Mouse (Mus musculus) spleen, adult 2 months (tissue): ENCODE measurements around the gene Nhsl2. TPM values are rescaled to one million over a fixed set of nuclear protein-coding genes. Genes with fewer than 3 reads are reported as not detected.

Source experiments
- DNase-seq, 2 experiments: peaks; one replicate each; pipeline versions ENCODE4 v3.0.0 to v3.0.0-alpha.2; 2012 to 2021; ENCODE audit warnings: low spot score in 2 of 2, low read depth in 1 of 2
- H3K27ac ChIP-seq: fragments of 200-500 bp; 2 replicates; pipeline ENCODE4 v1.5.1; 2012; ENCODE audit warnings: low read length, inconsistent platforms; ENCODE audit not compliant: insufficient read depth
- H3K27me3 ChIP-seq: fragments of 200-500 bp; 2 replicates; pipeline ENCODE4 v1.6.1; 2012; ENCODE audit warnings: mild to moderate bottlenecking, moderate library complexity, low read length, inconsistent platforms; ENCODE audit not compliant: control insufficient read depth, insufficient read depth
- H3K36me3 ChIP-seq: fragments of 200-500 bp; 2 replicates; pipeline ENCODE4 v1.6.1; 2012; ENCODE audit warnings: mild to moderate bottlenecking, low read length, inconsistent platforms; ENCODE audit not compliant: control insufficient read depth, insufficient read depth
- H3K4me1 ChIP-seq: fragments of 200-500 bp; 2 replicates; pipeline ENCODE4 v1.6.1; 2011; ENCODE audit warnings: inconsistent platforms; ENCODE audit not compliant: control insufficient read depth, insufficient read depth, insufficient read length
- H3K4me3 ChIP-seq: fragments of 200-500 bp; 2 replicates; pipeline ENCODE4 v1.5.1; 2011; ENCODE audit warnings: mild to moderate bottlenecking, inconsistent platforms; ENCODE audit not compliant: insufficient read depth, insufficient read length; ENCODE audit errors: extremely low read depth
- CTCF ChIP-seq: fragments of 200-500 bp; IDR thresholded peaks from 2 replicates; pipeline ENCODE4 v1.5.1; 2011; ENCODE audit warnings: mild to moderate bottlenecking, inconsistent platforms; ENCODE audit not compliant: insufficient read depth, insufficient read length, insufficient replicate concordance; ENCODE audit errors: extremely low read depth
- POLR2A ChIP-seq: fragments of 200-500 bp; IDR thresholded peaks from 2 replicates; pipeline ENCODE4 v1.6.1; 2011; ENCODE audit warnings: low read depth, low read length, inconsistent platforms
- WGBS: fragments of 180-500 bp; shearing (Covaris S2); methylation state at CpG from one replicate; pipeline ENCODE4 v1.1.7; 2018; 5-methylcytosine and 5-hydroxymethylcytosine counted together
- polyA plus RNA-seq: library from polyadenylated mRNA; depleted of rRNA; stranded (reverse); fragments of >200 nt; gene quantifications from 2 replicates; pipeline ENCODE4 v1.2.3, GENCODE M21; 2012

Gene Nhsl2
- polyA plus RNA-seq, 1 experiment = 1.2 TPM

DNA sequence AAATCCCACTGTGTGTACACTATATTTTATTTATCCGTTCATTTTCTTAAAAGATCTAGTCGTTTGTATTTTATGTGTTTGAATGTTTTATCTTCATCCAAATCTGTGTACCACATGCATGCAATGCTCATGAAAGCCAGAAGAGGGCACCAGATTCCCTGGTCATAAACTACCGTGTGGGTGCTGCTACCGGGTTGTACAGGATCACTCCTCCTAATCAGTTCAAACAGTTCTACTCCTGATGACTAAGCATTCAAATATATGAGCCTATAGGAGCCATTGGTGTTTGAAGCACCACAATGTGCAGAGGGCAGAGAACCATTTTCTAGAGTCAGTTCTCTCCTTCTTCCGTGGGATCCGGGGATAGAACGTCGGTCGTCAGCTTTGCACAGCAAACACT, 210.3 kb downstream of the Nhsl2 start:
- TF ChIP-seq POLR2A = no peak
- TF ChIP-seq CTCF = peak; percentile 12; the same call in 1 of the 2 replicates
- DNase-seq = peak in 1 of 2 experiments; percentile 37
- Histone ChIP-seq H3K27ac (no peak overlapping the region), H3K4me3 (no peak overlapping the region), H3K36me3 (no peaks in the 10 kb centered on the region), H3K4me1 (peaks cover 3% of the 10 kb centered on the region; the same call in 1 of the 2 replicates), H3K27me3 (no peaks in the 10 kb centered on the region)
- 57% methylated on average over 9 of the region's 9 CpGs for WGBS

DNA sequence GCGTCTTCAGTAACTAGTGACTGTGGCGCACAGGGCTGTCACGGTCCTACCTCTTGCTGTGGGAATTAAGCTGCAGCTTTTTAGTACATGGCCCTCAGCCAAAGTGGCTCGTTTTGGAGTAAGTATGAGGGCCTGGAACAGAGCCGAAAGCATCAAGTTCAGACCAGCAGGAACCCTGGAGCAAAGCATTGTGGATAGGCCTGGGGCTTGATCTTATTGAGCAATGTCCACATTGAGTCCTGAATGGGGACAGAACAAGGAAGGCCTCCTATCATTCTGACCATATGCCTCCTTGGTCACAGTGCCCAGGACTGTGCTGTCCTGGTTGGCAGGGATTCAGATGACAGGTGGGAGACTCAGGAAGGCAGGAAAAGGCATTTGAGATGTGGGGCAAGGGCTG, 211.1 kb downstream of the Nhsl2 start:
- no peak for DNase-seq
- no peaks in the 10 kb centered on the region for H3K36me3 ChIP-seq
- WGBS = 82% methylated on average over 5 of the region's 5 CpGs
- H3K27me3 ChIP-seq = no peaks in the 10 kb centered on the region
- H3K4me1 ChIP-seq = peaks cover 6% of the 10 kb centered on the region
- peak overlapping the region; percentile 29 for H3K27ac ChIP-seq
- TF ChIP-seq CTCF = no peak
- TF ChIP-seq POLR2A = no peak
- H3K4me3 ChIP-seq = no peak overlapping the region

DNA sequence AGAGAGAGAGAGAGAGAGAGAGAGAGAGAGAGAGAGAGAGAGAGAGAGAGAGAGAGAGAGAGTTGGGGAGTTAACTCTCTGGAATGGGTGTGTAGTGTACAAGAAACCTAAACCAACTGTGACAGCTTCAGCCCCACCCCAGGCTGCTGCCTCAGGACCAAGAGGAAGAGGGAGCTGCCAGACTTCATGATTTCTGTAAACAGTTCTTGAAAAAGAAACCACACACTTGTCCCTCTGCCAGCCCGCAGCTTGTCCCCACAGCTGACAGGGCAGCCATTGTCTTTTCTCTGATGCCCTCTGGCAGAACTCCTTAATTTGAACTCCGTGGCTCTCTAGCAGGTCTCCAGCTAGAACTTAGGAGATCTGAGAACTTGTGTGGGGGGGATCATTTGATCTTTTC, 211.7 kb downstream of the Nhsl2 start:
- Histone ChIP-seq H3K27me3 (no peaks in the 10 kb centered on the region), H3K4me1 (peaks cover 8% of the 10 kb centered on the region), H3K4me3 (no peak overlapping the region), H3K36me3 (no peaks in the 10 kb centered on the region), H3K27ac (no peak overlapping the region)
- TF ChIP-seq POLR2A (no peak), CTCF (no peak)
- WGBS = 18% methylated on average over 2 of the region's 2 CpGs
- DNase-seq = no peak

DNA sequence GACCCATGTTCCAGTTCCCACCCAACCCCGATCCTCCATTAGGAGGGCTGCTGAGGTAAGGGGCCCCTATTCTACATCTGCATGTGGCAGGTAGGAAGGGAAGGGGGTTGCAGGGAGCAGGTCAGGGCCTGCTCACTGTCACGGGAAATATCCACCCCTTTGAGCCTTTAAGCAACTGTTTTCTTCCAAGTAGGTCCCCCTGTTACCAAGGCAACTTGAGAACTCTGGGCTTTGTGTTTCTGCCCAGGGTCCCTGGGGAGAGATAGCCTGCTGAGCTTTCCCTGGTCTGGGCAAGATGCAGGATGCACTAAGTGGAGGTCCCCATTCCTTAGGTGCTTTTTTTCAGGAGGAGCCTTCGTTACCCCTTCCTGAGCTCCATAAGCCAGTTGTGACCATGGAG, 214.9 kb downstream of the Nhsl2 start:
- no peak overlapping the region for H3K27ac ChIP-seq
- WGBS = 89% methylated on average over 3 of the region's 3 CpGs
- no peaks in the 10 kb centered on the region for H3K36me3 ChIP-seq
- H3K4me1 ChIP-seq = peaks cover 8% of the 10 kb centered on the region
- no peak overlapping the region for H3K4me3 ChIP-seq
- no peaks in the 10 kb centered on the region for H3K27me3 ChIP-seq
- TF ChIP-seq CTCF (no peak), POLR2A (no peak)
- DNase-seq = no peak

DNA sequence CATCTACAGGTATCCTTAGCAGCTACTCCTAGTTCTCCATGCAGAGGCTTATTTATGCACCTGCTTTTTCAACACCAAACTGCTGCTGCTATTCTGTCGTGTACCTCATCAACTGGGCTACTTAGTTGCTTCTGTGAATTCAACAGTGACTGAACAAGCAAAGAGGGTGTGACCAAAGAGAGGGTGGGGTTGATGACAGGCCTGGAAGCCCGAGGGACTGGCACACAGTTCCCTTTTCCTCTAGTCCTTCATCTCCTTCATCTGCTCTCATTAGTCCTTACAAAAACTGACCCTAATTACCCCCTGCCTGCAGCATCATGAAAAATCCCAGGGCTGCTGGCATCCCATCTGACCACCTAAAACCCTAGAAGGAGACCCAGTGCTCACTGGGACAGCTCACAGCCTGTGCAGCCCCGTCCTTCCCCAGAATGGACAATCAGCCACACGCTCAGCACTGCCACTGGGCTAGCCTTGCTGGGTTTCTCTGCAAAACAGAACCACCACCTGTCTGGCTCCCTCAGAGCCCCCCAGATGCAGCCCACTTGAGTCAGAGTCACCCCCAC, 216.1 kb downstream of the Nhsl2 start:
- 55% methylated on average over 4 of the region's 4 CpGs for WGBS
- no peaks in the 10 kb centered on the region for H3K27me3 ChIP-seq
- H3K4me3 ChIP-seq = no peak overlapping the region
- TF ChIP-seq POLR2A (no peak), CTCF (no peak)
- no peak for DNase-seq
- no peaks in the 10 kb centered on the region for H3K36me3 ChIP-seq
- peak overlapping the region; percentile 35 for H3K27ac ChIP-seq
- H3K4me1 ChIP-seq = peaks cover 8% of the 10 kb centered on the region

DNA sequence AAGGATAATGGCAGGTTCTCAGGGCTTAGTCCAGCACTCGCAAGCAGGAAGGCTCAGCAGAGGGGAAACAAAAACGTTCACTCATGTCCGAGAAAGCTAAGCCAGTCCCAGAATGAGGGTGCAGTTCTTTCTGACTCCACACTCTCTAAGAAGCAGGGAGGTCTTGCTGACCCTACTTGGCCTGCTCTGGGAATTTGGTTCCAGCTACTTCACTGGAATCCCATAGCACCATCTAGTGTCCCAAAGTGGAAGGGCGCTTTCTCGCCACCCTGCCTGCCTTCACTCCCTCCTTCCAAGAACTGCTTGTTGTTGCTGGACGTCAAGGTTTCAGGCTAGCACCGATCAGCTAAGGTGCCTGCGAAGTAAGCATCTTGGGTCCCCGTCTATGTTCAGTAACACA, 216.9 kb downstream of the Nhsl2 start:
- DNase-seq = peak in 1 of 2 experiments; percentile 40
- WGBS = 37% methylated on average over 9 of the region's 9 CpGs

DNA sequence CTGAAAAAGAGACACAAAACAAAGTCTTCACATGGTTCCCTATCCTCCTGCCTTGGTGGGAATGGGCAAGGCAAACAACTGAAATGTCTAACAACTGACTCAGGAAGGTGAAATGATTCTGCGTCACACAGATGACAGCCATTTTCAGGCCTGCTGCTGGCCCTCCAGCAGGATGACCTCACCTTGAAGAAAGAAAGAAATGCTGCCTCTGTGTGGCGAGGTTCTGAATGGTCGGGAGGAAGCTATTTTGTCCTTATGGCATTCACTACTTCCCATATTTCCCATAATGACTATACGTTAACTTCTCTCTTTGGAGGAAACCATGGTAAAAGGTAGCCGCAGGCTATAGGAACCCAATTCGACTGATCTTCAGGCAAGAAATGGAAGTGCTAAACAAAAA, 217.9 kb downstream of the Nhsl2 start:
- 78% methylated on average over 6 of the region's 6 CpGs for WGBS
- no peak for TF ChIP-seq POLR2A
- TF ChIP-seq CTCF = no peak

More for the DNA sequence above, 216.9 kb downstream of the Nhsl2 start:
- peaks cover 5% of the 10 kb centered on the region for H3K4me1 ChIP-seq
- H3K27ac ChIP-seq = no peak overlapping the region
- H3K36me3 ChIP-seq = no peaks in the 10 kb centered on the region
- no peak overlapping the region for H3K4me3 ChIP-seq
- TF ChIP-seq POLR2A (no peak), CTCF (peak; percentile 51; the same call in 1 of the 2 replicates)
- H3K27me3 ChIP-seq = no peaks in the 10 kb centered on the region

More for the DNA sequence above, 217.9 kb downstream of the Nhsl2 start:
- Histone ChIP-seq H3K4me1 (peaks cover 5% of the 10 kb centered on the region), H3K27ac (no peak overlapping the region), H3K36me3 (no peaks in the 10 kb centered on the region), H3K4me3 (no peak overlapping the region), H3K27me3 (no peaks in the 10 kb centered on the region)
- DNase-seq = no peak
